Mouse (Mus musculus): ENCODE data around the gene Nfix.

The Nfix gene

DNA sequence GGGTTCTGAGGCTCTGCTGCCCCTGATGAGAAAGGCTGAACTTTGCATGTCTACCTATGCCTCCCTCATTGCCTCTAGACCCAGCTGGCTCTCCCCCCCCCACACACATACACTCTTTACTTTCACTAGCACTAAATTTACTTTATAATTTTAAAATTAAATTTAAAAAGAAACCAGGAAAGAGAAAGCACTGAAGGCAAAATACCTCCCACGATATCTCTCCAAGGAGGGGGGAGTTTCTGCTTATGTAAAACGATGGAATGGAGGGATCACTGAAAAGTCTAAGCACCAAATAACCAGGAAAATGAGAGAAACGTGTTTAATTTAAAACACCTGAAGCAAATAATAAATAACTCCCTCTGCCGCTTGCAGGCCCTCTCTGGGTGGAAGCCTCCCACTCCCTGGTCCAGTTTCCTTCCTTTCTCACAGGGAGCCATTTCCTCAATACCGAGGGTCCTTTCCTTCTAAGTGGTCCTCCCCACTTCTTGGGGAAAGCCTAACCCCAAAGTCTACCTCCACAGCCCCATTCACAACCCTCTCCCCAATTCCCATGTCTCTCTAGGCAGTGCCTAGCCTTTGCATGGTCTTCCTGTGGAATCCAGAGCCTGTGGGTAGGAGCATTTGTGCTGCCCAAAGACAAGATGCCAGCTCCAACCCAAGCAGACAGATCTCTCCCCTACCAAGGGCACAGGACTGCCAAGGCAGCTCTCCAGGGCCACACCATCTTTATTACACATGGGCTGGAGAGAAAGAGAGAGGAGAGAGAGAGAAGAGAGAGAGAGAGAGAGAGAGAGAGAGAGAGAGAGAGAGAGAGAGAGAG lies 18.2 kb downstream of the Nfix start:
- DNase-seq (ENCODE audit: low spot score in 2 of 2): no peak

DNA sequence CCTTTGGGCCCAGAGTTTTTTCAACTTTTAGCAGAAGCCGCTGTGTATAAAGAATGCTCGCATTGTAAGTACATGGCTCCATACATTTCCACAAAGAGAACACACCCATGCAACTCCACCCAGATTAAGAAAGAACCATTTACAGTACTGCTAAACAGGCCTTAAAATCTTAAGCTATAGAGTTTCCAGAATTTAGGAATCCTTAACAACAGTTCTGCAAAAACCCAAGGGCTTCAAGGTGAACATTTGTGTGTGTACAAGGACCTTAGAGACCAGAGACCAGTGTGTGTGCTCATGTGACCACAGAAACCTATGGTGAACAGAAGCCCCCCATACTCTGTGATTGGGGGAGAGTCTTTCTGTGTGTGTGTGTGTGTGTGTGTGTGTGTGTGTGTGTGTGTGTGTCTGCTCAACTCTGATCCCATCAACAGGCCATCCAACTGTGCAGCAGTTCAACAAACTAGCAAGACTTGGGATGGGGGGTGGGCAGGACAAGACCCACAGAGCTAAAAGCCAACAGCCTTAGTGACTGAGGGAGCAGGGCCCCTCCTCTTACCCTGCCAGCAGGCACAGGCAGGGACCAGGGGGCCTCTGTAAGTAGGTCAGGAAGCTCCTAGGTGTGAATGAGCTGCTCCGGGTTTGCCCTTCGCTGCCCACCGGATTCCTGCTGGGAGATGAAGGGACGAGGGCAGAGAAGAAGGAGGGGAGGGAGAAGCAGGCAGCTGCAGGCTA lies 19.0 kb downstream of the Nfix start:
- DNase-seq (ENCODE audit: low spot score in 2 of 2): no peak

DNA sequence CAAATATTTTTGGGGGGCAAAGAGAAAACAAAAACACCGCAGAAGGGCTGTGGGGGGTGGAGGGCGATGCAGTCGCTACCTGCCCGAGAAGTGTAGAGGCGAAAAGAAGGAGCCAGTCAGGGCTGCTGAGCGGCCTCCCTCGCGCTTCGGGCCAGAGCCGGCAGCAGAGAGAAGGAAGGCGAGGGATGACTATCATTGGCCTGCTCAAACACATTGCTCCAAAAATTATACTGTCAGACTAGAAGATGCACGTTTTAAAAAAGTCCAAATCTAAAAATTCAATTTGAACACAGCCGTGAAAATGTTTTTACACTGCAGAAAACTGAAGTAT lies 20.0 kb downstream of the Nfix start:
- no peak for DNase-seq (ENCODE audit: low spot score in 2 of 2)

DNA sequence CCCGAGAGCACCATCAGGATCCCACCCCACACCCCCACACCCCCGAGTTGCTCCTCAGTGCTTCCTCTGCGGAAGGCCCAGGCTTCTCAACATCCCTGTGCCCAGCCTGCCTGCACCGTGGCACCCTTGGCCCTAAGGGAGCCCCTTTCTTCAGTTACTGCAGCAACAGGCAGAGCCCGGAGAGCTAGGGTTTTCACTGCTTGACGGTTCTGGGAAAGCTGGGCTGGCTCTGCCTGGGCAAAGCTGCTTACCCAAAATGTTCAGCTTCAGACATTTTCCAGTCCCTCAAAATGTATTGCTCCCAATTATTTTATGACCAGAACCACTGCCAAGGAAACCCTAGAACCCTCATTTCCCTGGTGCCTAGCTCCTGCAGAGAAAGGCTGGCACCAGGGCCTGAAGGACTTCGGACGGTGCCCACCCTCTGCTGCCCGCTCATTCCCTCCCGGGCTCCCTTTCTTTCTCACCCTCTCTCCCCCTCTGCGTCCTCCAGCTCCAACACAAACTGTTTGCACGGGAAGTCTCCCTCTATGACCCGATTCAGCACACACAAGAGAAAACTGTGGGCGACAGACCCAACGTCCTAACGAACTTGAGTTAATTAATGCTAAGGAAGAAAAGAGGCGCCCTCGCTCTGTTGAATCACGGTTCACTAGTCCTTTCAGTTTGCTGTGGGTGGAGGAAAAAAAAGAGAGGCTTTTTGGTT lies 20.5 kb downstream of the Nfix start:
- no peak for DNase-seq (ENCODE audit: low spot score in 2 of 2)

DNA sequence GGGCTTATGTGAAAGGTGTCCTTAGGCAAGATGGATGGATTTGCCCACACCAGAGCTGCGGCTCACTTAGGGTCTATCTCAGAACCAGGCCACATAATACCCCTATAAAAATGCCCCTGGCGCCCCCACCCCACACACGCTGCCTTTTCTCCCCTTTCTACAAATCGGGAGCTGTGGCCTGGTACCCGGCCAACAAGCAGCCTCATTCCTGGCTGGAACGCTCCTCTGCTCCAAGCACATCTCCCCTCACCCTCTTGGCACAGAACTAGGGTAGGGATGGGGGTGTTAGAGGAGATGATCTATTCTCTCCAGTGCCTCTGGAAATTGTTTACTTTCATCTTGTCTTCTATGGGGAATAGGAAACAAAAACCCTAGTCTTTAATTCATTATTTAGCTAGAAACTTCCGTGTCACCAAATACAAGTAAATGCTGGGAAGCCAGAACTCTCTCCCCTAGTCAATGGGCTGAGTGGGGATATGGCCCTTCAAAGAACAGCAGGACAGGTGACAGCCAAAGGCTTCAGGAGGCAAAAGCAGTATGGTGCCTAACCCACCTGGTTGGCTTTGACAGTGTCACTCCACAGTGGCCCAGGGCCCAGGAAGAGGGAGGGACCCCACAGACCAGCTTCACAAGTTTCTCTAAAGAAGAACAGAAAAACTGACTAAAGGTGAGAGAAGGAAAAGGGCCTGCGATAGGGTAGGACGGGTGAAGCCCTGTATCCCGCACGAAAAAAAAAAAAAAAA lies 21.3 kb downstream of the Nfix start:
- no peak for DNase-seq (ENCODE audit: low spot score in 2 of 2)

DNA sequence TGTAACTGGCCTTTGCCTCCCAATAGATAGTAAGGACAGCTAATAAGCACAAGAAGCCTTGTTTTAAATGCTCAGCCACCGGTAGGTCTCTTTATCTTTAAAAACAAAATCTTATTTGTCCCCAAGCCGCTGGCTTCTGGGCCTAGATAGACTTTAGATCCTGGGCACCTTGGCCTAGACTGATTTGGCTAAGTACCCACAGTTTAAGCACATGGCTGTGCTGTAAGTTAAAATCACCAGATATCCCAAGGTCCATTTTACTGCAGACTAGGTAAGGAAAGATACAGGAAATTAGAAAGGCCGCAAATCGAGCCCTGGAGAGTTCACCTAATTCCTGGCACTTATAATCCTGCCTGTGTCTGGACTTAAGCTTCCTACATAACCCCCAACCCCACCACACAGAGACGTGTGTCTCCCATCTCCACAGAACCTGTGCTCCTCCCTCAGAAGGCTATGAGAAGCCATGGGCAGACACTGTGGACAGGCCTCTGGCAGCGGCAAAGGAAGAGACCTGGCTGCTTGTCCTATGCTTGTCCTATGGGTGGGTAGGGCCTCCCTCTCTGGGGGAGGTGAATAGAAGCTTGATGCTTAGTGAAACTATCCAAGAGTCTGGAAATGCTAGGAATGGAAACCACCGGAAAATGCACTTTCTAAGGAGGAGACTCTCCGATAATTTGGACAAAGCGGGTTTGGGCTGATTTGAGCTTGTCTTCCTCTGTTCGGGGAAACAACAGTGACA lies 22.1 kb downstream of the Nfix start:
- DNase-seq (ENCODE audit: low spot score in 2 of 2): no peak

DNA sequence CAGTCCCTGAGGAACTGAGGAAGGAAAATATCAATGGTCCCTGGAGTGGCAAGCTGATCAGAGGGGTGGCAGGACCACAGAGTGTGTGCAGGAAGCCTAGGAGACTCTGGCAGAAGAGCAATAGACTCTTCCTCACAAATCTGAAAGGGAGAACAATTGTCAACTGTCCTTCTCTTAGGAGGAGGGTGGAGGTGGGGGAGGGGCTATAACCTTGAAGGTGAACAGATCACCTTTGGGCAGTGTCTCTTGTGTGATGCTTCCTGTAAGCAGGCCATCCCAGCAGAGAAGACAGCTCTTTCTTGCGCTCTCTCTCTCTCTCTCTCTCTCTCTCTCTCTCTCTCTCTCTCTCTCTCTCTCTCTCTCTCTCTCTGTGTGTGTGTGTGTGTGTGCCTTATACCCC lies 23.6 kb downstream of the Nfix start:
- DNase-seq (ENCODE audit: low spot score in 2 of 2): no peak

DNA sequence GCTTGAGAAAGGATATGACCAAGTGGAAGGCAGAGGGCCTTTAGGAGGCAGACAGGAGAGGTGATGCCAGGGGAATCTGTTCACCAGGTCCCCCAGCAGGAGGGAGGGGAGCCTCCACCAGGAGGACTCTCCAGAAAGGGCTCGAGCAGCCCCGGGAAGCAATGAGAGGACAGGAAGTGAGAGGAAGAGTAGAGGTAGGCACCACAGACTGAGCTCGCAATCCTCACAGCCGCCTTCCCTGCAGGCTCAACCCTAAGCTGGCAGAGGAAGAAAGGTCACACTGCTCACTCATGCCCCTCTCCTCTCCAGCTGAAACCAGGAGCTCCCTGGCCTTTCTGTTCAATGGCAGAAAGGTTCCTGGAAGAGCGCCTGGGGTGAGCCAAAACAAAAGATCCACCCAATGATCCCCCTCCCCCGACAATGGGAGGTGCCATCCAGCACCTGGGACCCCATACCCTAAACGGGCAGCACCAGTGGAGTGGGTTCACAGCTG lies 24.5 kb downstream of the Nfix start:
- no peak for DNase-seq (ENCODE audit: low spot score in 2 of 2)

DNA sequence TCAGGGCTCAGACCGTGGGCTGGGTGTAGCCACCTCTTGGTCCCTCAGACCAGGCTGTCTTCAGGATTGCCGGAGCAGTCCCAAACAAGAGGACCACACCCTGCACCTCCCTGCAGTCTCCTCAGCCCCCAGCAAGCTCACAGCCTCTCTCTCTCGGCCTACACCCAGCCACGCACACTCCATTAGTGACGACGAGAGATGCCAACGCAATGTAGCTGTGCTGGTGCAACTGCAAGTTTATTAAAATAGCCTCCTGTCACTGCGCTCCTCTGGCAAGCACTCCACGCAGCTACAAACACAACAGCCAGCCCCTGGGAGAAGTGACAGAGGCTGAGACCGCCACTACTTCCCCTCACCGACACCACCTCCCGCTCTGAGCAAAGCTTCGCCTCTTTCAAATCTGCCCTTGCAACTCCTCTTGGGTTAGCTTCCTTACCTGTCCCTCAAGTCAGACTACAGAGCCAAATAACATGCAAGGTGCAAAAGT lies 25.0 kb downstream of the Nfix start:
- no peak for DNase-seq (ENCODE audit: low spot score in 2 of 2)

DNA sequence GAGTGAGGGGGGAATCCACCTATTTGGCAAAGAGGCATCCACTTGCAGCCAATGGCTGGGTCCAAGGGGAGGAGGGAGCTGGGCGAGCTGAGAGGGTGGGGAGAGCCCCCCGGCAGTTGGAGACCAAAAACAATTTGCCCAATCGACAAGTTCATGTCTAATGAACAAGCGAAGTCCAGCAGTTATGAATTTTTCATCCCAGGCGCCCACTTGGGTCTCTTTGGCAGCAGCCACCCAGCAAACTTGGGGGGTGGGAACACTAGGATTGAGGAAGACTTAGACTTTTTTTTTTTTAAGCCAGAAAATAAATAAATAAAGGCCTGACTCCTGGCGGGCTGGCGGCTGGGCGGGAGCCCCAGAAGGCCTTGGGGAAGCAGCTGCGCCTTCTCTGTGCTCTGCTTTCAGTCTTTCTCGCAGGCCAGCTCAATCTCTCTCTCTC lies 25.7 kb downstream of the Nfix start:
- no peak for DNase-seq (ENCODE audit: low spot score in 2 of 2)

DNA sequence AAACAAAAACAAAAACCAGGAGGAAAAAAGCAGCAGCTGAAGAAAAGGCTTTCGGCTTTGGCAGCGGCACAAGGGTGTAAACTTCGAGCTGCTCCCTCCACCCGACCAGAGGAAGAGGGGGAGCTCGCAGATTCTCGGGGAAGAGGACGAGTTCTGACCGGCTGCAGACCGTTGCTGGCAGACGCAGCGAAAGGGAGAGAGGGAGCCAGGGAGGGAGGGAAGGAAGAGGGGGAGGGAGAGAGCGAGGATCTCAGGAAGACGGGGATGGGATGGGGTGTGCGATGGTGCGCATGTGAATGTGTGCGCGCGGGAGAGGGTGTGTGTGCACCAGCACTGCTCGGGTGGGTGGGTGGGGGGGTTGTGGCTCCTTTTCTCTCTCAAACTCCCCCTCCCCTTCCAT lies 26.3 kb downstream of the Nfix start:
- DNase-seq (ENCODE audit: low spot score in 2 of 2): no peak

DNA sequence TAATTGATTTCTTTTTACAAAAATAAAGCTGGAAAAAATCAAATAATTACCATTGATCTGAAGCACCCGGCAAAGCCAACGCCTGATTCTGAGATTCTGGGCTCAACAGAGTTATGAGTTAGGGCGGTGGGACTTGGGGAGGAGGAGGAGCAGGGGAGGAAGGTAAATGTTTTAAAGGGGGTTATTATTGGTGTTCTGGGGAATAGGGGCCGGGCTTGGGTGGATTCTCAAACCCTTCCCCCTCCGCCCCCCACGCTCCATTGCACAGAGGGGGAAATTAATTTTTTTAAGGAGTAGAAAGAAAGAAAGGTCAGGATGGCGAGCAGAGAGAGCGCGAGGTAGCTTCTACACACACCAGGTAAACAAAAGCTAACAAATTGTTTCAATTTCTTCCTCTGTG lies 26.8 kb downstream of the Nfix start:
- DNase-seq (ENCODE audit: low spot score in 2 of 2): no peak

DNA sequence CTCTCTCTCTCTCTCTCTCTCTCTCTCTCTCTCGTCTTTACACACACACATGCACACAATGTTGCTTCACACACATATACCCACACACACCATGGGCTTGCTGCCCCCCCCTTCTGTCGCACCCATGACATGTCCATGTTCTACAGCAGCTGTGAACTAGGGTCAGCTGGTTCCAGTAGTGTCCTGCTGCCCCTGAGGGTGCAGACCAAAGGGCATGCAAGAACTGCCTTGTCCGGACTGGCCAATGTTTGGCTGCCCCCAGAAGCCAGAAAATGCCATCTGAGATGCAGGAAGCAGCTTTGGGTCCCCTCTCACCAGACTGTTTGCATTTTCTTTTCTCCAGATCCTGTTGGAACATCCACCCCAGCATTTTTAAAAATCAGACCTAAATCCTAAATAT lies 27.5 kb downstream of the Nfix start:
- no peak for DNase-seq (ENCODE audit: low spot score in 2 of 2)

DNA sequence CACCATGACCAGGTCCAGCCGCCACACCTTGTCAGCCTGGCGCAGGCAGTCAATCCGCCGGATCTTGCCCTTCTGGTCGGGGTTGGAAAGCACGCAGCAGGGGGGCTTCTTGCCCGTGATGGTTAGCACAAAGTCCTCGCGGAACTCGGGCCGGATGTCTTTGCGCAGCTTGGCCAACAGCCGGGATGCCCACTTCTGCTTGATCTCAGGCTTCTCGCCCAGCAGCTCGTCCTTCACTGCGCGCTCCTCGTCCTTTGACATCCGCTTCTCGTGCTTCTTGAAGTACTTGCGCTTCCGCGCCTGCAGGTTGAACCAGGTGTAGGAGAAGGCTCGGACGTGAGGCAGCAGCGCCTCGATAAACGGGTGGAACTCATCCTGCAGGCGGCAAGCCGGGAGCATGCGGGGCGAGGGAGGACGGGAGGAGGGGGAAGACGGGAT lies 28.2 kb downstream of the Nfix start:
- DNase-seq (ENCODE audit: low spot score in 2 of 2): no peak

DNA sequence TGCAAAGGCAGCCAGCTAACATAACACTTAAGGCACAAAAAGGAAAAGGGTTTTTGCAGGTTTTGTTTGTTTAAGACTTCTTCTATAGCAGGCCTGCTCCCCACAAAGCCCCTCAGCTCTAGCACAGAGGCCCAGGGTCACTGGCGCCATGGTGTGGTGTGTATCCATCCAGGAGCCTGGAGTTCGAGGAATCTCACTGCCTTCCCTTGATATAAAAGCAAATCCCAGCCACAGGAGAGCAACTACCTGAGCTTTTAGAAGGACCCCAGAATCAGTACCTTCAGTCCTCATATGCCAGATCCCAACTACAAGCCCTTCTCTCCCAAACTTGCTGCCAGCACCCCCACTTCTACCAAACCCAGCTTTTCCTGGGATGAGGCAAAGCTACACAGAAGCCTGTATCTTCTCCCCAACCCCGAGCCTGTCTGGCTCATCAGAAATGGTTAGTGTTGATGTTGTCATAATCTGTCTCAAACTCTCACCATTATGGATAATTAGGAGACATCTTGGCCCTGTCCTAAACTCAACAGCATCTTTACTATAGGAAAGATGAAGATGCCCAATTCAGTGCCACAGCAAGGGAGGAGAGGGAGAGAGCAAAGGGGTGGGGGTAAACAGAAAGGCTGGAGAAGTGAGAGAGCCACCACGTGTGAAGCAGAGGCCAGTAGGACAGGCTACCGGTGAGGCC lies 29.0 kb downstream of the Nfix start:
- DNase-seq (ENCODE audit: low spot score in 2 of 2): no peak

DNA sequence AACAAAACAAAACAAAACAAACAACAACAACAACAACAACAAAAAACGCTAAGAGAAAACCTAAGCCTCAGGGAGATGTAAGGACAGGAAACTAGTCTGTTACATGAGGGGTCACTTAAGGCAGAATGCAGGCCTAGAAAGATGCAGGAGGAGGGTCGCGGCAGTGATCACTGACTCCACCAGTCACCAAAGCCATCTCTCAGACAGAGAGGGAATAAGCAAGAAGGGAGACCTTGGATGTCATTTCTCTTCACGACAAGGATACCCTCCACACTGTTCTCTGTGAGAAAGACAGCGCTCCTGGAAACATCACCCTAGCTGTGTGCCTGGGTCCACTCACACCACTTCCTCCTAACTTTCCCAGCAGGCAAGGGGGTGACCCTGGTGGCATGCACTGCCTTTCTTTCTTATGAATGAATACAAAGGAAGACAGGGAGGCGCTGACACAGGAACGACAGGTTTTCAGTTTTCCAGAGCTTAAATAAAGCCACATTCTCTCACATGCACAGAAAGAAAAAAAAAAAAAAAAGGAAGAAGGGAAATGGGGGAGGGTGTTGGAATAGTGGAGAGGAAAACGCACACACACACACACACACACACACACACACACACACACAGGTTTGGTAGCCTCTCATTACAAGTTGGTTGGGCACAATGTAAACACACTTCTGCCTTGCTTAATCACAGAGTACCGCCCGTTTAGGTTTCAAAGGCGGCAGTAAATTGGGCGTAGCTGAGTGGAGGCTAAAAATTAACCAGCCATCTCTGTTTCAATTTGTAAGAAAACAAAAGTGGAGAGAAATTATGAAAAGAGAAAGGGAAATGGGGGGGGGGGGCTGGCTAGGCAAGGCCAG lies 29.8 kb downstream of the Nfix start:
- no peak for DNase-seq (ENCODE audit: low spot score in 2 of 2)

DNA sequence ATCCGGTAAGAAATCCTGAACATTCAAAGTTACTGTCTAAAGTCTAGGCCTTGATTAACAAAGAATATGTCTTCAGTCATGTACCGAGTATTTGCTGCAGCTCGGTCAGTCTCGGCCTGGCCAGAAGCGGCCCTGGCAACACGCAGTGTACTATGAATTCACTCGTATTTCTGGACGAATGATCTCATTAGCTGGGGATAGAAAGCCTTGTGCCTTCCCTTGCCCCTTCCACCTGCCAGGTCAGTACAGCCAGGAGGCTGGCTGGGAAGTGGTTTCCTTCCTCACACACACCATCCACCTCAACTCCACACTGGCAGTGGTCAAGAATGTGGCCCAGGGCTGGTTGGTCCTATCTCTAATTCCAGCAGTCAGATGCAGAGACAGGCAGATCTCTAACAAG lies 30.8 kb downstream of the Nfix start:
- DNase-seq (ENCODE audit: low spot score in 2 of 2): no peak

DNA sequence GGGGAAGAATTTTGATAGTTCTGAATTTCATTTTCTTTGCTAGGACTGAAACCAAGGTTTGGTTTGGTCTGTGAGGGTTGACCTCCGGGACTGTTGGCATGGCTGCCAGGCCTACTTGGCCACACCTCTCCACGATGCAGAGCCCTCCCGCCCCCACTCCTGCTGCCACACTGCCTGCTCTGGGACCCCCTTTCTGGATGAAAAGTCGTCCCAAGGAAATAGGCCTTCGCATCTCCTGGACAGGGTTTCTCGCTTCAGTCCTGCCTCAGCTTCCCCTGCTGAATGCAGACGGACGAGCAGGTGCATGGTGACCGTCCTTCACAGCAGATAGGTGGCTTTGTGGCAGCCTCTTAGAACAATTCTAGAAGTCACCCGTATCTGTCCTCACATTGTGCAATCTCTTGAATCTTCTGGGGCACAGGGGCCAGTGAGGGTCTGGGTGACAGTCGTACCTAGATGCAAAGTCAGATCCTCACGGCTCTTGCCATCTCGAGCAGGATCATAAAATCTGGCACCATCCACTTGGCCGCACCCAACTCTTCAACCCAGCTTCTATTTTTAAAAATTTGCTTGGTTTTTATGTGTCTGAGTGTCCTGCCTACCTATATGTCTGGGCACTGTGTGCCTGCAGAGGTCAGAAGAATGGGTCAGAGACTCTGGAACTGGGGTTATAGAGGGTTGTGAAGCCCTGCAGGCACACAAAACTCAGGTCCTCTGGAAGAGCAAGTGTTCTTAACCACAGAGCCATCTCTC lies 31.6 kb downstream of the Nfix start:
- no peak for DNase-seq (ENCODE audit: low spot score in 2 of 2)

DNA sequence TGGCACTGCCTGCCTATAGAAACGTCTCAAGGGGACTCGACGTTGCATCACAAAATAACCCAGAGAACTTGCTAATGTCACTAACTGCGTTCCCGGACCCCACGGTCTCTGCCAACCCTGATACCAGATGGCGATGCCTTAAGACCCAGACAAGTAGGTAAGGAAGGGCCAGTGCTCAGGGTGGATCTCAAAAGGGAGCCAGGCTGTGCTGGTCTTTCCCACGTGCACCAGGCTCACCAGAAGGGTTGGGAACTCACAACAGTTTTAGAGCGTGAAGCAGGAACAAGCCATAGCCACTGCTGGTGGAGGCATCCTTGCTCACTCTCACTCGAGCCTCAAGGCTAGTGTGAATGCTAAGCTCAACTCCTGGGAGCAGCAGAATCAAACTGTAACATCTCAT lies 32.9 kb downstream of the Nfix start:
- DNase-seq (ENCODE audit: low spot score in 2 of 2): no peak

Data from spleen, postnatal 4 days (tissue).